Mouse (Mus musculus) heart, adult 2 months (tissue): ENCODE data around the gene Atp1a1.

Experiments used
- CTCF ChIP-seq: fragments of 200-600 bp; IDR thresholded peaks from 2 replicates; pipeline ENCODE4 v1.8.1; 2022; ENCODE audit warnings: antibody characterized with exemption, mild to moderate bottlenecking, moderate library complexity
- EP300 ChIP-seq: fragments of 200-500 bp; IDR thresholded peaks from 2 replicates; pipeline ENCODE4 v1.6.1; 2011; ENCODE audit warnings: low read depth, low read length, control low read depth; ENCODE audit not compliant: insufficient read depth
- POLR2A ChIP-seq: fragments of 200-500 bp; IDR thresholded peaks from 2 replicates; pipeline ENCODE4 v1.6.1; 2011; ENCODE audit warnings: mild to moderate bottlenecking, low read depth, low read length, control low read depth; ENCODE audit not compliant: insufficient read depth

DNA sequence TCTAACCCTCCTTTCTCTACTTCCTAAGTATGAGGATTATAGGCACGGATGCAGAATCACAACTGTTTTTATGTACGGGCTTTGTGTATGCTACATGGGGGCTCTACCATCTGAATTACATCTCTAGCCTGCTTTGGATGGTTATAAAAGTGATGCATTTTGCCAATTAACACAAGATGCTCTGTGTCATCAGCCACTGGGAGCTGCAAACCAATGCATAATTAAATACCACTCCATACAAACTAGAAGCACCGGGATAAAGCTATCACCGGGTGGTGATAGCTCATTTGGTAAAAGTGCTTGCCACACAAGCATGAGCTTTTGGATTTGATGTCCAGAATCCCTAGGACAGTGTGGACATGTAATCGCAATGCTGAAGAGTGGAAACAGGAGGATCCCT, 19.8 kb upstream of the Atp1a1 start:
- TF ChIP-seq EP300 (no peak), POLR2A (no peak), CTCF (no peak)
